Mouse (Mus musculus) lung, adult 2 months (tissue): ENCODE results near the gene Igfbp6. TPM values are rescaled to one million over a fixed set of nuclear protein-coding genes. Genes with fewer than 3 reads are reported as not detected.

ENCODE experiments used
- DNase-seq: peaks from one replicate; pipeline ENCODE4 v3.0.0; 2022
- H3K4me1 ChIP-seq: fragments of 200-500 bp; 2 replicates; pipeline ENCODE4 v1.6.1; 2011; ENCODE audit warnings: low read length; ENCODE audit not compliant: control insufficient read depth, insufficient read depth
- H3K4me3 ChIP-seq: fragments of 200-500 bp; replicated peaks from 2 replicates; pipeline ENCODE3; 2011; ENCODE audit warnings: low read depth, mild to moderate bottlenecking, control low read depth, low read length; ENCODE audit errors: extremely low read depth
- CTCF ChIP-seq: fragments of 200-500 bp; IDR thresholded peaks from 2 replicates; pipeline ENCODE4 v1.5.1; 2011; ENCODE audit warnings: mild to moderate bottlenecking, low read length, control low read depth; ENCODE audit not compliant: insufficient read depth
- POLR2A ChIP-seq: fragments of 200-500 bp; IDR thresholded peaks from 2 replicates; pipeline ENCODE4 v1.6.1; 2011; ENCODE audit warnings: low read depth, mild to moderate bottlenecking, control low read depth, low read length, borderline replicate concordance; ENCODE audit errors: extremely low read depth
- WGBS: fragments of 180-500 bp; shearing (Covaris S2); methylation state at CpG from one replicate; pipeline ENCODE4 v1.1.7; 2018; 5-methylcytosine and 5-hydroxymethylcytosine counted together
- polyA plus RNA-seq: library from polyadenylated mRNA; depleted of rRNA; stranded (reverse); fragments of >200 nt; gene quantifications from 2 replicates; pipeline ENCODE4 v1.2.3, GENCODE M21; 2012; rRNA removed

The Igfbp6 gene
- 337 and 400 TPM in 2 replicates for polyA plus RNA-seq

- WGBS = 17% methylated on average over 22 of the region's 22 CpGs
- 0 out of 2 replicates have a peak, but pooled peaks cover 2% of the 10 kb centered on the region for H3K4me1 ChIP-seq
- TF ChIP-seq CTCF (no peak), POLR2A (peak; percentile 86; the same call in 1 of the 2 replicates)
- peak; percentile 48 for DNase-seq
- peak within 1 kb of the TSS; percentile 64 for H3K4me3 ChIP-seq
Observed at GRCm38 (mm10) chr15:102144274-102144711, at the start of gene Igfbp6. Gene Igfbp6, plus strand, starts transcription at chr15:102144362.

GRCm38 (mm10) chr15:102094988-102095387 lies 49.2 kb upstream of the Igfbp6 start:
- peaks cover 5% of the 10 kb centered on the region for H3K4me1 ChIP-seq
- no peak for DNase-seq
- no peak for TF ChIP-seq CTCF
- no peak for TF ChIP-seq POLR2A
- WGBS = 53% methylated on average over 16 of the region's 16 CpGs
- no peak overlapping the region for H3K4me3 ChIP-seq

GRCm38 (mm10) chr15:102097147-102097915 lies 46.8 kb upstream of the Igfbp6 start:
- peaks cover 13% of the 10 kb centered on the region for H3K4me1 ChIP-seq
- TF ChIP-seq CTCF (no peak), POLR2A (no peak)
- 43% methylated on average over 8 of the region's 8 CpGs for WGBS
- H3K4me3 ChIP-seq = no peak overlapping the region
- no peak for DNase-seq

- WGBS = 46% methylated on average over 5 of the region's 5 CpGs
- H3K4me3 ChIP-seq = no peak overlapping the region
- TF ChIP-seq POLR2A (no peak), CTCF (no peak)
- no peak for DNase-seq
- peaks cover 13% of the 10 kb centered on the region for H3K4me1 ChIP-seq
Observed at GRCm38 (mm10) chr15:102097991-102098555, 46.1 kb upstream of the Igfbp6 start.

GRCm38 (mm10) chr15:102099260-102099659 lies 44.9 kb upstream of the Igfbp6 start:
- WGBS = 53% methylated on average over 5 of the region's 5 CpGs
- Histone ChIP-seq H3K4me1 (peaks cover 13% of the 10 kb centered on the region), H3K4me3 (no peak overlapping the region)
- TF ChIP-seq POLR2A = no peak
- TF ChIP-seq CTCF = no peak
- no peak for DNase-seq

- H3K4me1 ChIP-seq = peaks cover 16% of the 10 kb centered on the region
- TF ChIP-seq POLR2A (no peak), CTCF (no peak)
- peak overlapping the region; percentile 68 for H3K4me3 ChIP-seq
- 27% methylated on average over 8 of the region's 8 CpGs for WGBS
- DNase-seq = no peak
Observed at GRCm38 (mm10) chr15:102099771-102100160, 44.4 kb upstream of the Igfbp6 start.

- peak within 1 kb of the TSS; percentile 68 for H3K4me3 ChIP-seq
- H3K4me1 ChIP-seq = peaks cover 20% of the 10 kb centered on the region
- WGBS = under 1% methylated on average over 66 of the region's 82 CpGs
- TF ChIP-seq POLR2A (peak; percentile 67; the same call in 1 of the 2 replicates), CTCF (no peak)
- peak; percentile 82 for DNase-seq
Observed at GRCm38 (mm10) chr15:102100161-102100981, 43.8 kb upstream of the Igfbp6 start, which contains the start of gene Tns2. Gene Tns2, plus strand, starts transcription at chr15:102100413.

- WGBS = 32% methylated on average over 10 of the region's 10 CpGs
- Histone ChIP-seq H3K4me3 (peak overlapping the region; percentile 69), H3K4me1 (peaks cover 26% of the 10 kb centered on the region)
- DNase-seq = peak; percentile 58
- TF ChIP-seq CTCF = no peak
- TF ChIP-seq POLR2A = 0 out of 2 replicates have a peak, but pooled peaks have one; percentile 6
Observed at GRCm38 (mm10) chr15:102100996-102101671, 43.0 kb upstream of the Igfbp6 start.
